Mouse (Mus musculus): ENCODE results near the gene Serpinf1. TPM values are rescaled to one million over a fixed set of nuclear protein-coding genes. Genes with fewer than 3 reads are reported as not detected.

The Serpinf1 gene
- polyA plus RNA-seq, 1 experiment from 2014 or later: 56.2 TPM

DNA sequence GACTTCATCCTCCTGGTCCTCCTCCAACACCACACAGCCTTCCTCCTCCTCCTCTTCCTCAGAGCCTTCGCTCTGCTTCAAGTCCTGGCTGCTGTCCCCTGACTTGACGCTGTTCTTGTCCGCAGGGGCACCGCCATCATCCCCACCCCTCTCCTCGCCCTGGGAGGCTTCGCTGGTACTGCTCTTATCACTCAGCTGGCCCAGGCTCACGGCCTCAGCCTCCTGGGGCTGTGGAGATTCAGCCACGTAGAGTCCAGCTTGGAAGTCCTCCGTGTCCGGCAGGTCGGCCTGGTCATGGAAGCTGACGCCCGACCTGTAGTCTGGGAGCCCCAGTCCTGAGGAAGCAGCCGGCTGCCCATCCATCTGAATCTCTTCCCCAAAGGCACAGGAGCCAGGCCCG, 28.4 kb upstream of the Serpinf1 start:
- Histone ChIP-seq H3K4me2 (no peak overlapping the region), H3K4me3 (ENCODE audit: low read depth, low read length) (no peak overlapping the region)

DNA sequence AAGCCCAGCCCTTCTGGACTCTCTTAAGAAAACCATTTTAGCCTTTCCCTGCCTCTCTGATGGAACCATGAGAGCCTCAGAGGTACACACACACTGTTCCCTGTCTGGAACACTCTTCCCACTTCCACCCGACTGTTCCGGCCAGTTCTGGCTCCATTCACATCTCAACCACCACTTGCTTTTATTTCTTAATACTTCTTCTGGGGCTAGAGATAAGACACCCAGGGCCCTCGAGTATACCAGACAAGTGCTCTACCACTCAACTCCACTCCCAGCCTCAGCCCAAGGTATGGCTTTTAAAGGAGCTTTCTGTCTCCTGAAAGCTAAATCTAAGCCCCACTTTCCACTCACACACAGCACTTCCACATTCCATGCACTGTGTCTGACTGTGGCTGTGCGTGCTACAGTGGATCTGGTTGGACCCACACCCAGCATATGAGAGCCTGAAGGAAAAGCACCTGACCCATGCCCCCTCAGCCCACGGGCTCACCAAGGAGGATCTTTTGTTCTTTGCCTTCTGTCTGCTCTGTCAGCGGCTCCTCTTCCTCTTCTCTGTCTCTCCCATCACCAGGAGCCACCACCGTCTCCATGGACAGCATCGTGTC, 27.9 kb upstream of the Serpinf1 start:
- H3K4me2 ChIP-seq: no peak overlapping the region
- 83% methylated on average over 8 of the region's 8 CpGs for WGBS
- no peak overlapping the region for H3K4me3 ChIP-seq (ENCODE audit: low read depth, low read length)
- no peak overlapping the region for H3K9ac ChIP-seq (ENCODE audit: low read length)
- H3K27me3 ChIP-seq (ENCODE audit: control insufficient read depth, insufficient read depth, low read length): no peaks in the 10 kb centered on the region
- no peak overlapping the region for H3K27ac ChIP-seq (ENCODE audit: low read depth, low read length)
- DNase-seq (ENCODE audit: low spot score, missing footprints) (no peak), ATAC-seq (ENCODE audit: low FRiP score) (no peak)
- H3K36me3 ChIP-seq (ENCODE audit: control insufficient read depth, insufficient read depth, low read length): no peaks in the 10 kb centered on the region
- no peaks in the 10 kb centered on the region for H3K9me3 ChIP-seq (ENCODE audit: control insufficient read depth, low read length)
- H3K4me1 ChIP-seq (ENCODE audit: control insufficient read depth, insufficient read depth, low read length): peaks cover 9% of the 10 kb centered on the region

More for the DNA sequence above, 28.4 kb upstream of the Serpinf1 start:
- H3K9me3 ChIP-seq (ENCODE audit: control insufficient read depth, low read length): no peaks in the 10 kb centered on the region
- H3K4me1 ChIP-seq (ENCODE audit: control insufficient read depth, insufficient read depth, low read length): peaks cover 9% of the 10 kb centered on the region
- WGBS: 85% methylated on average over 15 of the region's 15 CpGs
- ATAC-seq (ENCODE audit: low FRiP score) (no peak), DNase-seq (ENCODE audit: low spot score, missing footprints) (no peak)
- no peak overlapping the region for H3K27ac ChIP-seq (ENCODE audit: low read depth, low read length)
- no peak overlapping the region for H3K9ac ChIP-seq (ENCODE audit: low read length)
- no peaks in the 10 kb centered on the region for H3K27me3 ChIP-seq (ENCODE audit: control insufficient read depth, insufficient read depth, low read length)
- no peaks in the 10 kb centered on the region for H3K36me3 ChIP-seq (ENCODE audit: control insufficient read depth, insufficient read depth, low read length)

DNA sequence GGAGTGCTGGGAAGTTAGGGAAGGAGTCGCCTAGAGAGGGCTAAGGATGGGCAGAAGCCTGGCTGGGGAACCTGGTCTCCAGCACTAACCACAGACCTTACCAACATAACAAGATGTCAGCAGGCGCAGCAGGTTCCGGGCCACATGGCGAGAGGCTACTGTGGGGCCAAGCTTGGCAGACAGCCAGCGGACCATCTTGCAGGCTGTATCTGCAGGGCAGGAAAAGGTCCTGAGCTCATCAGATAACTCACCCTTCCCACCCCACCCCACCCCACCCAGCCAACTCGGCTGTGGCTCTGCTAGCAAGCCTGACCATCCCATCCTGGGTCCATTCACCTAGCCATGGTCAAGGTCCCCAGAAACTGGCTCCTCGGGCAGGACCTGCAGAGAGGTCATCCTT, 27.2 kb upstream of the Serpinf1 start:
- H3K27ac ChIP-seq (ENCODE audit: low read depth, low read length): no peak overlapping the region
- H3K4me1 ChIP-seq (ENCODE audit: control insufficient read depth, insufficient read depth, low read length): peaks cover 6% of the 10 kb centered on the region
- H3K27me3 ChIP-seq (ENCODE audit: control insufficient read depth, insufficient read depth, low read length): no peaks in the 10 kb centered on the region
- ATAC-seq (ENCODE audit: low FRiP score): no peak
- H3K9me3 ChIP-seq (ENCODE audit: control insufficient read depth, low read length): no peaks in the 10 kb centered on the region
- no peak for DNase-seq (ENCODE audit: low spot score, missing footprints)
- H3K9ac ChIP-seq (ENCODE audit: low read length): no peak overlapping the region
- 92% methylated on average over 7 of the region's 7 CpGs for WGBS
- H3K36me3 ChIP-seq (ENCODE audit: control insufficient read depth, insufficient read depth, low read length): no peaks in the 10 kb centered on the region
- H3K4me2 ChIP-seq: no peak overlapping the region
- no peak overlapping the region for H3K4me3 ChIP-seq (ENCODE audit: low read depth, low read length)

DNA sequence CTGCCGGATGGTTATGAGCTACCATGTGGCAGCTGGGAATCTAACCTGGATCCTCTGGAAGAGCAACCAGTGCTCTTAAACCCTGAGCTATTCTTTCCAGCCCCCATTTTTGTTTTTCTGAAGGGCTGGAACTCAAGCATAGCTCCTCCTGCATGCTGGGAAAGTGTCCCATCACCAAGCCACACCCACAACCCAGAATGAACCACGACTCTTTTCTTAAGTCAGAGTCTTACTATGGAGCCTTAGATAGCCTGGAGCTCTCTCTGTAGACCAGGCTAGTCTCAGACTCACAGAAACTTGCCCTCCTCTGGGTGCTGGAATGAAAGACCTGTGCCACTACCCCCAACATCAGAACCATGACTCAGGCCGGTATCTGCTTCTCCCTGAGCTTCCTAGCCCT, 26.1 kb upstream of the Serpinf1 start:
- no peaks in the 10 kb centered on the region for H3K36me3 ChIP-seq (ENCODE audit: control insufficient read depth, insufficient read depth, low read length)
- no peak overlapping the region for H3K4me2 ChIP-seq
- DNase-seq (ENCODE audit: low spot score, missing footprints) (no peak), ATAC-seq (ENCODE audit: low FRiP score) (no peak)
- no peak overlapping the region for H3K9ac ChIP-seq (ENCODE audit: low read length)
- WGBS: 84% methylated on average over 3 of the region's 3 CpGs
- no peak overlapping the region for H3K4me3 ChIP-seq (ENCODE audit: low read depth, low read length)
- no peak overlapping the region for H3K27ac ChIP-seq (ENCODE audit: low read depth, low read length)
- H3K27me3 ChIP-seq (ENCODE audit: control insufficient read depth, insufficient read depth, low read length): no peaks in the 10 kb centered on the region
- no peaks in the 10 kb centered on the region for H3K9me3 ChIP-seq (ENCODE audit: control insufficient read depth, low read length)
- no peaks in the 10 kb centered on the region for H3K4me1 ChIP-seq (ENCODE audit: control insufficient read depth, insufficient read depth, low read length)

DNA sequence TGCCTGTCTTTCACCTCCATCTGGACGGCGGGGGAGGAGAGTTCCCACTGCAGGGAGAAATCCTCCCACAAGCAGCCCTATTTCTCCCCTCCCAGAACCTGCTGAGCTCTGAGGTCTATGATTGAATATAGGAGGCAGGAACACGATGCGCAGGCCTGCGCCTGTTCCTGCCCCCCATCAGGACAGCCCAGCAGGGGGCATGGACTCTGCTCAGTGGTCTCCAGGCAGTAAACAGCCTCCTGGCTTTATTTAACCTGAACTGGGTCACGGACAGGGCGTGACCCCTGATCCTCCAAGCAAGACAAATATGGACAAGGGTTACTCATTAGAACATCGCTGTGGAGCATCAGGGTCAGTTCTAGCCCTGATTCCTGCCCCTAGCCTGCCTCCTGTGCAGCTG, 21.2 kb upstream of the Serpinf1 start:
- H3K9ac ChIP-seq (ENCODE audit: low read length): no peak overlapping the region; the same call in 1 of the 2 replicates
- no peak for ATAC-seq (ENCODE audit: low FRiP score)
- H3K4me3 ChIP-seq (ENCODE audit: low read depth, low read length): no peak overlapping the region
- no peaks in the 10 kb centered on the region for H3K36me3 ChIP-seq (ENCODE audit: control insufficient read depth, insufficient read depth, low read length)
- H3K4me2 ChIP-seq: no peak overlapping the region
- H3K9me3 ChIP-seq (ENCODE audit: control insufficient read depth, low read length): no peaks in the 10 kb centered on the region
- H3K27me3 ChIP-seq (ENCODE audit: control insufficient read depth, insufficient read depth, low read length): no peaks in the 10 kb centered on the region
- no peak overlapping the region for H3K27ac ChIP-seq (ENCODE audit: low read depth, low read length)
- H3K4me1 ChIP-seq (ENCODE audit: control insufficient read depth, insufficient read depth, low read length): no peaks in the 10 kb centered on the region
- no peak for DNase-seq (ENCODE audit: low spot score, missing footprints)
- WGBS: 46% methylated on average over 8 of the region's 8 CpGs

DNA sequence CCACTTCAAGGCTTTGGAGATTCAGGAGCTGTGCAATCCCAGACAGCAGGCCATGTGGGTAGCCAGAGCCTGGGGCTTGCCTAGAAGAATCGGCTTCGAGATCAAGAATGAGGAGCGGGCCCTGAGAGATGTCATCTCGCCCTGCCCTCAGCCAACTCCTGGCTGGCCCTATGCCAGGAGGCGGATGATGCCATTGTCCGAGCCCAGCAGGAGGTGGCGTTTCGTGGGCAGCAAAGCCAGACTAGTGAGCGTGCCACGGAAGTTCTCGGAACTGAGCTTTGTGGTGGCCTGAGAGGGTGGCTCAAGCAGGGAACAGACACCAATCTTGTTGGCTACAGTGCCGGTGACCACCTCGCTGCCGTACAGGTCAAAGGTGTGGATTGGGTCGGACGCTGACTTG, 19.1 kb upstream of the Serpinf1 start:
- no peak for ATAC-seq (ENCODE audit: low FRiP score)
- no peak overlapping the region for H3K4me3 ChIP-seq (ENCODE audit: low read depth, low read length)
- no peak overlapping the region for H3K9ac ChIP-seq (ENCODE audit: low read length)
- no peaks in the 10 kb centered on the region for H3K36me3 ChIP-seq (ENCODE audit: control insufficient read depth, insufficient read depth, low read length)
- no peaks in the 10 kb centered on the region for H3K9me3 ChIP-seq (ENCODE audit: control insufficient read depth, low read length)
- no peaks in the 10 kb centered on the region for H3K27me3 ChIP-seq (ENCODE audit: control insufficient read depth, insufficient read depth, low read length)
- WGBS: 86% methylated on average over 16 of the region's 16 CpGs
- H3K27ac ChIP-seq (ENCODE audit: low read depth, low read length): no peak overlapping the region
- H3K4me2 ChIP-seq: no peak overlapping the region
- H3K4me1 ChIP-seq (ENCODE audit: control insufficient read depth, insufficient read depth, low read length): no peaks in the 10 kb centered on the region
- DNase-seq (ENCODE audit: low spot score, missing footprints): peak; percentile 65

DNA sequence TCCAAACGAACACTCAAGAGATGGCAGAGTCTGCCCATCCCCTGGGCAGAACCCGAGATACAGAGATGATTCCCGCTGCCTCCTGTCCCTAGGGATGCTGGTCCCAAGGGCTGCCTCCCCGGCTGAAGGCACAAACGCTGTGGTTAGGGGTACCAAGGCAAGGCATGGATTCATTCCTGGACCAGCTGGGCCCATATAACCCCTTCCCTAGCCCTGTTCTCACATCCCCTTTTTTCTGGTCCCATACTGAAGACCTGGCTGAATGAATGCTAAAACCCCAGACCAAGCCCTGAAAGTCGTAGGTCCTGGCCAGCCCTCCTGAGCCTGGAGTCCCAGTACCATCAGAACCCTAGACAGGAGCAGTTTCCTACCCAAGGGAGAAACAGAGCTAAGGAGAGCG, 18.5 kb upstream of the Serpinf1 start:
- 90% methylated on average over 7 of the region's 7 CpGs for WGBS
- Histone ChIP-seq H3K4me1 (ENCODE audit: control insufficient read depth, insufficient read depth, low read length) (no peaks in the 10 kb centered on the region), H3K27ac (ENCODE audit: low read depth, low read length) (no peak overlapping the region), H3K4me3 (ENCODE audit: low read depth, low read length) (no peak overlapping the region), H3K9me3 (ENCODE audit: control insufficient read depth, low read length) (no peaks in the 10 kb centered on the region), H3K36me3 (ENCODE audit: control insufficient read depth, insufficient read depth, low read length) (no peaks in the 10 kb centered on the region), H3K4me2 (no peak overlapping the region), H3K9ac (ENCODE audit: low read length) (no peak overlapping the region), H3K27me3 (ENCODE audit: control insufficient read depth, insufficient read depth, low read length) (no peaks in the 10 kb centered on the region)
- DNase-seq (ENCODE audit: low spot score, missing footprints) (peak; percentile 17), ATAC-seq (ENCODE audit: low FRiP score) (no peak)

DNA sequence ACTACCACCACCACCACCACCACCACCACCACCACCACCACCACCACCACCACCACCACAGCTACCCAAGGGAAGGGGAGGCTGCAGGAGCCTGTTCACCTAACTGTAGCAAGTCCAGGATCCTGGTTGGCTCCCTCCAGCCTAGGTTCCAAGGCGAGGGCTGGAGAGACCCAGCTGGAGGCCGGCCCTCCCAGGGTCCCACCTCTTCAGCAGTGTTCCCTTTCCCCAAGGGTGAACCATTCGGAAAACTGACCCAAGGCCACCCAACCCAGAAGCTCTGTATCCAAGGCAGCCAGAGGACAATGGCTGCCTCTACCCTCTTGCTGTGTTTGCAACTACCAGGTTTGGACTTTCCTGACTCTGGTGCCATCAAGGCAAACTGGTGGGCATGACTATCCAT, 17.4 kb upstream of the Serpinf1 start:
- Histone ChIP-seq H3K9me3 (ENCODE audit: control insufficient read depth, low read length) (no peaks in the 10 kb centered on the region), H3K4me1 (ENCODE audit: control insufficient read depth, insufficient read depth, low read length) (no peaks in the 10 kb centered on the region), H3K27ac (ENCODE audit: low read depth, low read length) (no peak overlapping the region), H3K36me3 (ENCODE audit: control insufficient read depth, insufficient read depth, low read length) (no peaks in the 10 kb centered on the region), H3K4me3 (ENCODE audit: low read depth, low read length) (no peak overlapping the region), H3K27me3 (ENCODE audit: control insufficient read depth, insufficient read depth, low read length) (no peaks in the 10 kb centered on the region), H3K4me2 (no peak overlapping the region), H3K9ac (ENCODE audit: low read length) (no peak overlapping the region)
- ATAC-seq (ENCODE audit: low FRiP score) (no peak), DNase-seq (ENCODE audit: low spot score, missing footprints) (no peak)
- WGBS: 95% methylated on average over 3 of the region's 3 CpGs

DNA sequence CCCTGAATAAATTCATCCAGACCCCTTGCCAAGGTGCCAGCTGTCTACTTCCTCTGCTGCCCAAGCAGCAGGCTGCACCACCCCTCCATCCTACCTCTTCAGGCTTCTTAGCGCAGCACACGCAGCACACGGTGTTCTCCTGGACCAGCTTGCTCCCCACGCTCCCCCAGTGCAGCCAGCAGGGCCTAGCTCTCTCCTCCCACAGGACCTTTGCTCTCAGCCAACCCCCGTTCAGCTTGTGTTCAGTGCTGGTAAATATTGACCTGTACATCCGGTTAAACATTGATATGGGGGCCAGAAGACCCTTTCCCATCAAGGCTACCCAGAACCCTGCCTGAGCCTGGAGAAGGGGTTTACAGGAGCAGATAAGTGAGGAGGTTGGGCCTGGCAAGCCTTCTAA, 16.9 kb upstream of the Serpinf1 start, which contains the start of gene Serpinf2:
Serpinf2 (minus strand) TSS at position 229 of the 400 bp plus-strand sequence.
- no peak within 1 kb of the TSS for H3K4me3 ChIP-seq (ENCODE audit: low read depth, low read length)
- no peak within 1 kb of the TSS for H3K27ac ChIP-seq (ENCODE audit: low read depth, low read length)

More for the DNA sequence above, 16.9 kb upstream of the Serpinf1 start, which contains the start of gene Serpinf2:
- H3K36me3 ChIP-seq (ENCODE audit: control insufficient read depth, insufficient read depth, low read length): no peaks in the 10 kb centered on the region
- ATAC-seq (ENCODE audit: low FRiP score) (no peak), DNase-seq (ENCODE audit: low spot score, missing footprints) (peak; percentile 10)
- H3K9ac ChIP-seq (ENCODE audit: low read length): no peak within 1 kb of the TSS
- 89% methylated on average over 6 of the region's 6 CpGs for WGBS
- no peaks in the 10 kb centered on the region for H3K9me3 ChIP-seq (ENCODE audit: control insufficient read depth, low read length)
- no peak within 1 kb of the TSS for H3K4me2 ChIP-seq
- no peaks in the 10 kb centered on the region for H3K27me3 ChIP-seq (ENCODE audit: control insufficient read depth, insufficient read depth, low read length)
- H3K4me1 ChIP-seq (ENCODE audit: control insufficient read depth, insufficient read depth, low read length): no peaks in the 10 kb centered on the region

Data from midbrain, embryonic 11.5 days (tissue).